Mouse (Mus musculus) mesoderm, embryonic 11.5 days (tissue): ENCODE measurements around the gene Hyal5.
A peak's percentile ranks its signal among the peaks of the same experiment; 100 is the strongest.

Source experiments
- DNase-seq: peaks from one replicate; pipeline ENCODE4 v3.0.0-alpha.2; 2012; ENCODE audit warnings: low read depth, low spot score

Hyal5 gene

DNA sequence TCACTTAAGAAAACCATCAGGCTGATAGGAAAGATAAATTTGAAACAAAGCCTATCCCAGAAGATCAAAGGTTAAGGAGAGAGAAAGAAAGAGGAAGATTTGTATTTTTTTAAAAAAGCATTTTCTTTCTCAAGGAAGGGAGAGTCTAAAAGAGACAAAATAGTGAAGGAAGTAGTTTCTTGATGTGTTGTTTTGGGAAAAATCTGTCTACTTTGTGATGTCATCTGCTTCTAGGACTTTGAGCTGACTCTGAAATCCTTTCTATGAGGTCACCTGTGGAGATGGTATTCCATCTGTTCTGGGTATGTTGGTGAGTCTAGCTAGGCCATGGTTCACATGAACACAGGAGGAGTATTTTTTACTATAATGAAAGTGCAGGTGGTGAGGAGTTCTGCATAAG is at the start of gene Hyal5:
Hyal5 (plus strand) TSS at position 301 of the 400 bp plus-strand sequence.
- no peak for DNase-seq

DNA sequence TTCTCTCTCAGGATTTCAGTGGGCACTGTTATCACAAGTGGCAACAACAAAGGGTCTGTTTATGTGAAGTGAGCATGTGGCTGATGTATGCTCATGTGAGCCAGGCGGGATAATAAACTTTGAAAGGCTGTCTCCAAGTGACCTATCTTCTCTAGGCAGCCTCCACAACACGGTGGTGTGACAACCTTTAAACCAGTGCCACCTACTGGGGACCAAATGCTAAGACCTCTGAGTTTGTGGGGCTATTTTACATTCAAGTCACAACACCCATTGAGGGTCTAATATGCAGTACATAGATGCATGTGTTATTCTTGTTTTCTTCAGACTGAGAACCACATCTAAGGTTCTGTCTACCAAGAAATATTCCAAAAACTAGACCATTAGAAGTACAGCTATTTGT is 35.7 kb upstream of the Hyal5 start:
- DNase-seq, result no peak

- DNase-seq, result peak; percentile 4
Observed at GRCm38 (mm10) chr6:24860320-24860719, 2.5 kb downstream of the Hyal5 start.

DNA sequence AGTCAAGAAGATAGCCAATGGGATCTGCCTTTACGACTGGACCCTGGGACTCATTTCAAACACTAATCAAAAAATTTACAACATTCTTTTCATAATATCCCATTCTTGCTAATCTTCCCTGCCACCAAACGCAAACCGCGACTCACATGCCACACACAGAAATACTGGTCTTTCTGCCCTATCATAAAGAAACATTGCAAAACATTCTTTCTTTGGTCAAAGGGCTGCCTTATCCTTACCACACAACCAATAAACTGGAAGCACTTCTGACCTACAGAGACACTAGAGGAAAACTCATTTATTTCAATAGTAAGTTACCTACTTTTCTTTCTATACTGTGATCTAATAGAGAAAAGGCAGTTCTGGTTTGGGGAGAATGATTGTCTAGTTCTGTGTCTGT is 5.9 kb downstream of the Hyal5 start:
- DNase-seq, result no peak

DNA sequence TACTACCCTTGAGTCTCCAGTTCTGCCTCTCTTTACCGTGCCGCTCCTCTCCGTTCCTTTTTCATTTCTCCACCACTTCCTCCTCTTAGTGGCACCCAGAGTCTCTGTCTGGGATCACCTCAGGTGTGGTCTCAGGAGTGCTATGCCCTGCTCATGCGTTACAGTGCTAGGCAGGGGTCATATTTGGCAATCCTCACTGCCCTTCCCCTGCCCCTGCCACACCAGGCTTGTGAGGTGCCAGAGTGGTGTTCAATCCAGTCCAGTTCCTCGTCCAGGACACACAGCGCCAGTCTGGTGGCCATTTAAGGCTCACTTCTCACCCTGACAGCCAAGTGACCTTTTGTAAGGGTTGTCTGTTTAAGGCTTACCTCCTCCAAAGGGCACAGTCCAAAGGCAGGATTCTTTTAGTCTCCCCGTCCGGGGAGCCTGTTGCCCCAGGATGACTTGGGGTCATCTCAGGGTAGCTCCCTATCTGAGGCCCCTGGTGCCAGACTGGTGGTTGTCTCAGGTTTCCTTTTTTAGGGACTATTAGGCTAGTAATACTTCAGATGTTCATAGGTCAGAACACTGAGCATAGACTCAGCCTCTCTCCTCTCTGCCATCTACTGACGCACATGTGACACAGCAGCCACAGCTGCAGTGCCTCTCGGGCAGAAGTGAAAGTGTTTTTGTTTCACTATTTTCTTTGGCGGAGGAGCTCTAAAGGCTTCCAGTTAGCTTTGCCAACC is 36.5 kb downstream of the Hyal5 start:
- peak; percentile 21 for DNase-seq

GRCm38 (mm10) chr6:24894874-24895183 is 37.0 kb downstream of the Hyal5 start:
- no peak for DNase-seq

DNA sequence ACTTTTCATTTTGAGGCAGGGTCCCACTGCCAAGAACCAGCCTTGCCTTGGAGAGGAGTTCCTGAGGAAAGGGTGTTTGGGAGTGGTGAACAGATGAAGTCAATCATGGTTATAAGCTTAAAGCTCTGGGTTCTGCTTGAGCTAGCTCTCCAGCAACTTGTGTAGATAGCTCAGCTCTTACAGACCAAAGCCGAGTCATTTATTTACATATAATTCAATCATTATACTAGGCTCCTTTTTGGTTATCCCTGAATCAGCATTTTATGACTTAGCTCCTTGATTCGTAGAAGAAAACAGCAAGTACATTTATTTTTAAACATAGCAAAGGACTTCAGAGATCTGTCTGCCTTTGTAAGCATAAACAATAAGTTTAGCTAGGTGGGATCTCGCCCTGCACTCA is 47.3 kb downstream of the Hyal5 start:
- DNase-seq, result no peak

DNA sequence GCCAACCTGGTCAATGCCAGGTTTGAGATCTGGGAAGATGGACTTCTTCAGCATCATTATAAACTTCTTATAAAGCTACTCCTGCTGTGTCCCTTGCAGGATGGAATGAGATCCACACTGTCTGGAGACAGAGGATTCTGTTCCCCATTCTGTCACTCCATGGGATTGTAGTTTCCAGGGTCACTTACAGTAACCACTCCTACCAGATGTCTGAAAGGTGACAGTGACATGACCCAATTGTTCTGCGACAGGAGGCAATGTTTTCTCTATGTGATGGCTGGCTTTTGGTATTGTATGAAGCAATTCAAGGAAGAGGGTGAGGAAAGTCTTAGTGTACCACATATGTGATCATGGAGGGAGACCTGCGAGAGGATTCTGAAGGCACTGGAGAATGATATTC is 50.0 kb downstream of the Hyal5 start:
- DNase-seq, result no peak

DNA sequence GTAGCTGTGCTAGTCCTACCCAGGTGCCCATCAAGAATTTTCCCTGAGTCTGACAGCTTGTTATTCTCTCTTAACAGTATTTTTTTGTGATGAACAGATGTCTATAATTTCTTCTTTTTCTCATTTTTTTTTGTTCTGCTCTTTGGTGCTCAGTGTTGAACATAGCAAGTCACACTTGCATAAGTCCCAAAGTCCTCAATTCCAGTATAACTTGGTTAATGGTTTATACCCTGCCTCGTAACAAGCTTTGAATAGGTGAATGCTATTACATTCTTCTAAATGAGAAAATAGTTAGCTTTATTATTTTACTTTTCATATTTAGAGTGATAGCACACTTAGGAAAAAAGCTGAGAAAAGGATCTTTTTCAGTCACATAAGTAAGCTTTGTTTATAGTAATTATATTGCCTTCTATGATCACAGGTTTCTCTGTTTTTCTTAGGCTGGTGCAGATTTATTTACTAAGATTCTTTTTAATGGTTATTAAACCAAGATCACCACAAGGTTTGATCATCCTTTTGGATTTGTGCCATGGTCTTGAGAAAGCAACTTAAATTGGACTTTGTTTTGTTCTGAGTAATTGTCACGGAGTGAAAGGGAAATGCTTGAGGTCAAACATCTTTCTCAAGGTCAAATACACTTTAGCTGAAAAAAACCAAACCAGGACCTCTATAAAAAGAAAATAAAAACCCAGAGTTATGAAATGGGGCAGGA is 52.4 kb downstream of the Hyal5 start:
- DNase-seq, result no peak

DNA sequence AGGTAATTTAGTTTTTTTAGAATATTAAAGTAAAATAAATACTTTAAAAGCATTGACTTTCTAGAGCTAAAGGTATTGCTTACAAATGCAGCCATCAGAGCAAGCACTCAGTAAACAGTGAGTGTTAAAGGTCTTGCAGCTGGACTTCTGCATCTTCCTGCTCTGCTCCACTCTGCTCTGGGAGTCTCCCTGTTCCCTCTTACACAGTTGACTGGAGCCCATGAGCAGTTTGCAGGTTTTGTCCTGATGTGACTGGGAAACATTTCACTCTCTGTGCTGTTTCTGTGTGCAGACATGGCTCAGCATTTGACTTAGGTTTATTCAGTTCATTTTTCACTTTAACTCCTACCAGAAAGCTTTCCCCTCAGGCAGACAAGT is 52.9 kb downstream of the Hyal5 start:
- DNase-seq, result no peak

GRCm38 (mm10) chr6:24913591-24913990 is 55.8 kb downstream of the Hyal5 start:
- DNase-seq, result no peak

DNA sequence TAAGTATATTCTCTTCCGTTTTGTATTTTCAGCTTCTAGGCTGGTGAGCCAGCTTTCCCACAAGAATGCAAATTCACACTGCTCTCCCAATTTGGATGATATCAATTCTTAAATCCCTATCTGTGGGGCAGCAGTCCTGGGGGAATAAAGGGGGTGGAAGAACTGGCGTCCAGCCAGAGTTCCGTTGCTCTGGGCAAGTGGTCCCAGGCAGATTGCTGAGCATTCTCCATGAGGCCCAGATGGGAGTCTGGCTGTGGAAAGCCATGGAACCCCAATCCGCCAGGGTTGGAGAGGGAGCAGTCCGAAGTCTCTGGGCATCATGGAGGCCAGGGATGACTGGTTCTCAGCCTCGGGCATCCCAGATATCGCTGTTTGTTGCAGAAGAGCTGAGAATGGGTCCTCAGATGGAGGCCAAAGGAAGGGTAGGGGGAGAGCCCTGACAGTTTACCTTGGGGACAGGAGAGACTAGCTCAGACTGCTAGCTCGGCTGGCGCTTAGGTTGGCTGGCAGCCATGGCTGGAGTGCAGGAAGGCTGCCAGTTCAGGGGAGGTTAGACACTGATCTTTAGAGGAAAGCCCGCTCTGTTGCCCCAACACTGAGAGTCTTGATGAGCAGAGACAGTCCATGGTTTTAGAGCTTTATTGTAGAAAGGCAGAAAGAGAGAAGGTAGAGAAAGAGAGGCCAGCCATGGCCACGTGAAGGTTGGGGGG is 67.4 kb downstream of the Hyal5 start:
- no peak for DNase-seq
